Mouse (Mus musculus): ENCODE data around the gene Trip11.

Trip11 gene

GRCm38 (mm10) chr12:101898966-101899365, 14.1 kb downstream of the Trip11 start:
- DNase-seq (ENCODE audit: inconsistent age in 2 of 2, low spot score in 1 of 2): no peak

GRCm38 (mm10) chr12:101897113-101897512, 16.0 kb downstream of the Trip11 start:
- DNase-seq (ENCODE audit: inconsistent age in 2 of 2, low spot score in 1 of 2): no peak

- DNase-seq (ENCODE audit: inconsistent age in 2 of 2, low spot score in 1 of 2): no peak
These were observed 19.8 kb downstream of the Trip11 start for GRCm38 (mm10) chr12:101893296-101893695.

- DNase-seq (ENCODE audit: inconsistent age in 2 of 2, low spot score in 1 of 2): no peak
These were observed 20.2 kb downstream of the Trip11 start for GRCm38 (mm10) chr12:101892832-101893231.

GRCm38 (mm10) chr12:101891066-101891465, 22.0 kb downstream of the Trip11 start:
- no peak for DNase-seq (ENCODE audit: inconsistent age in 2 of 2, low spot score in 1 of 2)

GRCm38 (mm10) chr12:101889351-101889750, 23.7 kb downstream of the Trip11 start:
- DNase-seq (ENCODE audit: inconsistent age in 2 of 2, low spot score in 1 of 2): no peak

GRCm38 (mm10) chr12:101888312-101888711, 24.8 kb downstream of the Trip11 start:
- DNase-seq (ENCODE audit: inconsistent age in 2 of 2, low spot score in 1 of 2): no peak

GRCm38 (mm10) chr12:101884926-101885325, 28.1 kb downstream of the Trip11 start:
- no peak for DNase-seq (ENCODE audit: inconsistent age in 2 of 2, low spot score in 1 of 2)

GRCm38 (mm10) chr12:101876374-101876773, 36.7 kb downstream of the Trip11 start:
- DNase-seq (ENCODE audit: inconsistent age in 2 of 2, low spot score in 1 of 2): peak in 1 of 2 experiments; percentile 77

- peak in 1 of 2 experiments; percentile 63 for DNase-seq (ENCODE audit: inconsistent age in 2 of 2, low spot score in 1 of 2)
These were observed 38.0 kb downstream of the Trip11 start for GRCm38 (mm10) chr12:101875107-101875506.

GRCm38 (mm10) chr12:101862286-101862964, 50.6 kb downstream of the Trip11 start:
- no peak for DNase-seq (ENCODE audit: inconsistent age in 2 of 2, low spot score in 1 of 2)

GRCm38 (mm10) chr12:101860256-101860655, 52.8 kb downstream of the Trip11 start:
- DNase-seq (ENCODE audit: inconsistent age in 2 of 2, low spot score in 1 of 2): no peak

- DNase-seq (ENCODE audit: inconsistent age in 2 of 2, low spot score in 1 of 2): peak in 1 of 2 experiments; percentile 80
These were observed 55.1 kb downstream of the Trip11 start for GRCm38 (mm10) chr12:101858011-101858410.

GRCm38 (mm10) chr12:101854336-101854735, 58.7 kb downstream of the Trip11 start:
- no peak for DNase-seq (ENCODE audit: inconsistent age in 2 of 2, low spot score in 1 of 2)

- DNase-seq (ENCODE audit: inconsistent age in 2 of 2, low spot score in 1 of 2): peak in 1 of 2 experiments; percentile 53
These were observed 61.1 kb downstream of the Trip11 start for GRCm38 (mm10) chr12:101851846-101852564.

- no peak for DNase-seq (ENCODE audit: inconsistent age in 2 of 2, low spot score in 1 of 2)
These were observed 61.8 kb downstream of the Trip11 start for GRCm38 (mm10) chr12:101851314-101851713.

GRCm38 (mm10) chr12:101836546-101837274, 76.4 kb downstream of the Trip11 start:
- DNase-seq (ENCODE audit: inconsistent age in 2 of 2, low spot score in 1 of 2): no peak

- DNase-seq (ENCODE audit: inconsistent age in 2 of 2, low spot score in 1 of 2): no peak
These were observed 78.4 kb downstream of the Trip11 start for GRCm38 (mm10) chr12:101834715-101835114.

- DNase-seq (ENCODE audit: inconsistent age in 2 of 2, low spot score in 1 of 2): no peak
These were observed 79.3 kb downstream of the Trip11 start for GRCm38 (mm10) chr12:101833776-101834175.

GRCm38 (mm10) chr12:101833115-101833506, 80.0 kb downstream of the Trip11 start:
- no peak for DNase-seq (ENCODE audit: inconsistent age in 2 of 2, low spot score in 1 of 2)

- DNase-seq (ENCODE audit: inconsistent age in 2 of 2, low spot score in 1 of 2): no peak
These were observed 80.6 kb downstream of the Trip11 start for GRCm38 (mm10) chr12:101832179-101833114.
